Mouse (Mus musculus) layer of hippocampus, postnatal 25 days (tissue): ENCODE measurements around the gene Cox15. TPM values are rescaled to one million over a fixed set of nuclear protein-coding genes. Genes with fewer than 3 reads are reported as not detected.

Experiments used
- DNase-seq, 2 experiments: peaks; one replicate each; pipeline ENCODE4 v3.0.0; 2022; ENCODE audit warnings: mixed read lengths in 2 of 2, low spot score in 1 of 2; ENCODE audit errors: extremely low spot score in 1 of 2
- total RNA-seq, 2 experiments: library from RNA; stranded (reverse); gene quantifications; 2 replicates each; pipeline ENCODE4 v1.2.3; 2021

The Cox15 gene
- total RNA-seq: 10 to 100 TPM; 15.5 to 19.5 TPM

DNA sequence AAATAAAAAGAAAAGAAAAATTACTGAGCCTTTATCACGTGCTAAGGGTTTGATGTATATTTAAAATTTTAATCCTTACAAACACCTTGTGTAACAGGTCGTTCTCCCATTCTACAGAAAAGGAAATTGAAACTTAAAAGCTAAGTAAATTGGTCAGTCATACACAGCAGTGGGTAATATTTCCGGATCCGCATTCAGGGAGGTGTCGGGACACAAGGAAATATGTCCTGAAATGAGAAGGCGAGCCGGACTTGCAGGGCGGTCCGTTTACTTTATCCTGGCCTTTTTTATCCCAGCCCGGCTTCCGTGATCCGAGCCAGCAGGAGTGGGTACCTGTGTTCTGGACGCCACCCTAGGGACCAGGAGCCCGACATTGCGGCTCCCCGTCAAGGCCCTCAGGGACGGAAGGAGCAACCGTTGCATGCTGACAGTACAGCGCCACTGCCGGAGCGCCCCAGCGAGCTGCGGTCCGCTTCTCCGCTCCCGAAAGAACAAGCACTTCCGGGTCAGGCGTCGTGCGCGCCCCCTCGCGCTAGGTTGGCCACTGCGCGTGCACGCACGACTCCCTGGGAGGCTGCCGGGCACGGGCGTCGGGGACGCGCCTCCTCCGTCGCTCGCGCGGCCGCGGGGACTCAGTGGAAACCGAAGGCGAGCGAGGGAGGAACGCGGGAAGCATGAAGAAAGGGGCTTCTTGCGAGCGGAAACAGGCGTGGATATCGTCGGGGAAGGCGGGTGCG, at the start of gene Cox15, which contains the start of gene Cutc:
TSS of gene Cox15 (minus strand) at position 512 of the 737 bp plus-strand sequence.
TSS of gene Cutc (plus strand) at position 508 of the 737 bp plus-strand sequence.
- peak; percentile 92 to 96 for DNase-seq

DNA sequence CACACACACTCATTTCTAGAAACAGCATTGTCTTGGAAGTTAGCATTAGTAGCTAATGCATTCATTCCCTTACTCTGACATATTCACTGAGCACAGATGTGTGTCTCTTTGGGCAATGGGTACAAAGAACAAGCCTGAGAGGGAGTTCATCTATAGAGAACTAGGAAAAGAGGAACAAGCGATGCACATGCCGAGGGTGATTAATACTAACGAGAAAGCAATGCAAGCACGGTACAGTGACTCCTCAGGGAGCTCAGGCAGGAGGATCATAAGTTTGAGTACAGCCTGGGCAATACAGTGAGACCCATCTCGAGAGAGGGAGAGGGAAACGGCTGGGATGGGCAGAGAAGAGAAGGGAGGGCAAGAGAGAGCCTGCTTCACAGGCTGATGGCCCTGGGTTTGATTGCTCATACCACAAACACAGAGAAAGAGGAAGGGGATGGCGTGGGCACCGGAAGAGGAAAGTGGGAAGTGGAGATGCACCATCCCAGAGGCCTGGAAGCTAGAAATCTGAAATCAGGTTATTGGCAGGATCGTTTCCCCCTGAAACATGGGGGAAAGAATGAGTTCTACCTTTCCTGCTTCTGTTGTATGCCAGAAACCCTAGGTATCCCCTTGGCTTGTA, 48.7 kb upstream of the Cox15 start:
- no peak for DNase-seq

DNA sequence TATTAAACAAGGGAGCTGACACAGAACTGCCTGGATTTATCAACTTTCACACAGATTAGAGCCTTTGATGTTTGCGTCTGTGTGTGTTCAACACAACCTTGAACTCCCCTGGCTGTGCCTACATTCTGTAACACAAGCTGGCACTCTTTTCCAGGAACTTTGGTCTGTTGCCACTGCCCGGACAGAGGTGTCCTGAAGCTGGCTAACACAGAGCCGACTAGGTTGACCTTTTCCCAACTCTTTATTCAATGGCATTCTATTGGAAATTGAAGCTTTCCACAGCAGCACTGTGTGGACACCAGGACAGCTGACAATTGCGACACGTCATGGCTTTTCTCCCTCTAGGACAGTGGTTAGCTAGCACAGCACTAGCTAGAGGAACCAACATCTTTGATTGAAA, 44.4 kb upstream of the Cox15 start:
- no peak for DNase-seq

DNA sequence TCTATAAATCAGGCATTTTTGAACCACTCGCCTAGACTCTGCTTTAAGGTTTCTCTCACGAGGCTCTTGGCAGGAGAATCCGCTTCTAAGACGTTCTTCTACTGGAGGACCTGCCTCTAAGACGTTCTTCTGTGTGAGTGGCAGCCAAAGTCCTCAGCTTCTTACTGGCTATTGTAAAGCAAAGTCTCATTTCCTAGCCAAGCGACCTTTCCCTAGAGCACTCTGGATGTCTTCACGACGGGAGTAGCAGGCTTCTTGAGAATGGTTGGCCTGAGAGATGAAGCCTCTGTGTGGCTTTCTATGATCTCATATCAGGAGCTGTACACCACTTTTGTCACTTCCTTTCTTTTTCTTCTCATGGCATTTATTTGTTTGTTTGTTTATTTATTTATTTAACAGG, 42.7 kb upstream of the Cox15 start:
- DNase-seq: no peak

DNA sequence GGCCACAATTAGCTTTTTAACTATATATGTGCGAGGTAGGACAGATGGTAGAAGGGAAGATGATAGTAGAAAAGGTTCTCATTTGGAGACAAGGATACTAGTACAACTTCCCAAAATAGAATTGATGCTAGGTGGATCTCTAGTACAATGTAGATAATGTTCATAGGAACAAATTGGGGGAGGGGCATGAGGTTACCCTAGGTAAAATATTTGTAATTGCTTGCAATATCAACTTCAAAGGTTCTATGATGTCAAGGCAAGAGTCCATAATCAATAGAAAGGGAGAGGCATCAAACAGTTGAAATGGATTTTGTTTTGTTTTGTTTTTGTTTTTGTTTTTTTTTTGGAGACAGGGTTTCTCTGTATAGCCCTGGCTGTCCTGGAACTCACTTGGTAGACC, 41.2 kb upstream of the Cox15 start:
- no peak for DNase-seq

DNA sequence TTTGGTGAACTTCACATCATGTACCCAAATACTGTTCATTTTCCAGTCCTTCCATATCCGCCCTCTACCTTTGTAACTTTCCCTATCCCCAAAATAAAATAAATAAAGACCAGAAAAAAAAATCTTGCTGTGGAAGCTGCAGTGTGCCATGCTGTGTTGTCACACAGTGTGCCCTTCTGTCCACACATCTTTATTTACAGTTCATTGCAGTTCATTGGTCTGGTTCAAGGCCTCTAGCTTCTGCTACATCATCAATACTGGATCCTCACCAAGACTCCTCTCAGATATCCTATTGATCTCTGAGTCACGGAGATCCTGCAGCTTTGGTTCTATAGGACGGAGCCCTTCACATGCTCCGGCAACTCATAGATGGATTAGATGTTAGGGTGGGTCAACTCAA, 39.7 kb upstream of the Cox15 start:
- DNase-seq: no peak

DNA sequence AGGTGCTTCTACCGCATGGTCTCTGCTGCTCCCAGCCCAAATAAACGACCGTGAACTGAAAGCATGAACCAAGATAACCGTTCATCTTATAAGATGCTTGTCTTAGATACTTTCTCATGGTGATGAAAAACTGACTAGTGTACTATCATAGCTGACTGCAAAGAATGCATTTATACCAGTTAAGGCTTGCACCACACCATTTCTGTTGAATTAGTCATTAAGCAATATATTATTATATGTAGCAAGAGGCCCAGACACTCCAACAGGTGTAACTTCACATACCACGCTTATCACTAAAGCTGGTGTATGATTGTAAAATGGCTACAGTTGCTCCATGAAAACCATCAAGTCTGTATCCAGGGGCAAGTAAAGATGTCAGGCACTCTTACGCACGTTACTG, 37.0 kb upstream of the Cox15 start:
- no peak for DNase-seq

DNA sequence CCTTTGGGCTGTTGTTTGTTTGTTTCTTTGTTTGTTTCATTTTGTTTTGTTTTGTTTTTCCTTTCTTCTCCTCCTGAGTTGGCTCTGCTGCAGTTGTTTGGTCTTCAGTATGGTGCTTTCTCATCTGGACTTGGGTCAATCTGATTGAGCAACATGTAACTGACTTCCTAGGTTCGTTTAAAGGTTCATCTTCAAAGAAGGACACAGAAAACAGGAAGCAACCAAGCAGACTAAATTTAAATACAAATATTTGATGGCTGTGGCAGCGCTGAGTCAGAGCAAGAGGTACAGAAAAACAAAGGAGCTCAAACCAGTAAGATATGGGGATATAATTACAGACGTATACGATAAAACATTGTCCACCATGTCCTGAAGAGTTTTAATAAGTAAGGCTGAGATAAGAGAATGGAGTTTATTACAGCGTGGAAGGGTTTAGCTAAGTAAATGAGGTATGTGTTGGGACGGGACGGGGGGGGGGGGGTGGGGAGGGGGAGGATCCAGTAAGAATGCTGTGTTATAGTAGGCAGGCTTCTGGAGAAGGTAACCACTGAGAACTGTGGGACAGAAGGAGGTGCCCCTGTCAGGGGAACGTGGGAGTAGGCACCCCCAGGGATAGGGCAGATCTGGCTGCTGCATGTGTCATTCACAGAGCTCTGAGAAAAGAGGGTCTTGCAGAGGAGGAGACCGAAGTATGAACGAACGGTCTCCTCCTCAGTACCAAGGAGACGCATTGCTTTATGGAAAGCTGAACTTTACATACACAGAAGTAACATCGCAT, 33.6 kb upstream of the Cox15 start:
- no peak for DNase-seq

DNA sequence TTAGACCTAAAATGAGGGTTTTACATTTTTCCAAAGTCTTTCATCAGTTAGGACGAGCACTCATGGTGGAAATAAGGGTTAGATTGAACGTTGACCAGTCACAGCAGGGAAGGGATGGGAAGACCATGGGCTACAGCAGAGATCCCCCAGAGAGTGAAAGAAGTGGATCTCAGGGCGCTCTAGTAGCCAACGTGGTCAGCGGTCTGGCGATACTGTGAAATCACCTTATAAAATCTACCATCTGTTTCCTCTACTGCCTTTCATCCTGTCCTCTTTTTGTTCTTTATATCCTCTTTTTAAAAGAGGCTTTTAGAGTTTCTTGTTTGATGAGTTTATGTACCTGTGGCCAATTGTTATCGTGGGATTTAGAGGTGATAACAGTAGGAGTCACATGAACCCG, 32.0 kb upstream of the Cox15 start:
- DNase-seq: no peak

DNA sequence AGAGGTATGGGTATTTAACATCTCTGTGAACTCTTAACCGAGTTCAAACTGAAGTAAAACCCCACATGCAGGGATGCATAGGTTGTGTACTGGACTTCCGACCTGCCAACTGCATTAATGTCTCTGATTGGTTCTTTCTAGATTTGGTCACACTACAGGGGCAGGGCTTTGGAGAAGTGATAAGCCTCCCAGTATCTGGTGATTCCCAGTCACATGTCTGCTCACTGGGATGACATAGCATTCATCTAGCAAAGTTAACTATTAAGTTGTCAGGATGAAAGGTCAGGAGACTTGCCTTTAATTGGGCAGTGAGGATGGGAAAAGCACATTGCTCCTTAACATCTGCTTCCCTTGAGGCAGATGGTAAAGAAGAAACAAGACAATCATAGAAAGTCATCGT, 29.2 kb upstream of the Cox15 start, which contains the start of gene Abcc2:
TSS of gene Abcc2 (plus strand) at position 213 of the 400 bp plus-strand sequence.
- no peak for DNase-seq

DNA sequence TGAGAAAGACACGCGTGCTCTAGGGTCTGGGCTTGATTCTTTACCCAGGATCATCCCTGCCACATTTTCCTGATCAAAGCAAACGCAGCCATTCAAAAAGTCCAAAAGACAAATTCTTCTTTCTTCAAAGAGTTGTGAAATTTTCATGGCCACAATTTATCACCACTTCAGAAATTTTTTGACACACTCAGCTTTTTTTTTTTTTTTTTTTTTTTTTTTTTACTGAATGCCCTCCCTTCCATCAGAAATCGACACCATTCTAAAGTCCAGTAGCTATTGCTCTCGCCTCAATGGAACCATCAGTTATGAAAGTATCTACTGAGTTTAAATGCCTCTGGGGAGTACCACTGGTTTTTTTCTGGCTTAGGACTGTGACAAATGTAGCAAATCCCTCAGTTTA, 27.6 kb upstream of the Cox15 start:
- no peak for DNase-seq

DNA sequence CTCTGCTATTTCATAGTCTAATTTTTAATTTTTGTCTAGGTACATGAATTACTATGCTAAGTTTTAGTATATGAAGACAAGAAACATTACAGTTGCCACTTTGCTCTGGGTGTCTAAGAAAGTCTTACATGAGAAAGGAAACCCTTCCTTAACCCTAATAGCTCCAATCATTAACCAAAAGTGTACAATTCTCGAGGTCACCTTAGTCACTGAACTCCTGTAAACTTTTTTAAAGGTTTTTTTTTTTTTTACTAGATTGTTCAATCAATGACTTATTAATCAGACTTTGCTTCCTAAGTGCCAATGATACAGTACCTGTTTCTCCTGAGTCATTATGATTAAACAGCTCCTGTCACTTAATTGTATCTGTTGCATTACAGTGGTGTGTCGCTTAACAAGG, 24.5 kb upstream of the Cox15 start:
- no peak for DNase-seq

DNA sequence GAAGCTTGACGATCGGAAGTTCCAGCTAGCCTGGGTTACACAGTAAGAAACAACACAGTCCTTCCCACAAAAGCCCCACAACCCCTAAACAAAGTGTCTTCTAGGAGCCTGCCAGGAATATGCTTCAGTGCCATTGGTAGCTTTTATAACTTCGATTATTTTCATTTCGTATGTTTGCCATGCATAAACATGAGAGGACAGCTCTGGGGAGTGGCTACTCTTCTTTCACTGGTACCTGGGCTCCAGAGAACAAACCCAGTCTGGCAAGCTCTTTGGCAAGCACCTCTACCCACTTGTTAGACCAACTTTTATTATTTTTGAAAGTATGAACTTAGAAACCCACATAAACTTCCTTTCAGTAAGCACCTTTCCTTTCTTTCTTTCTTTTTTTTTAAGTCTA, 23.8 kb upstream of the Cox15 start:
- DNase-seq: no peak

DNA sequence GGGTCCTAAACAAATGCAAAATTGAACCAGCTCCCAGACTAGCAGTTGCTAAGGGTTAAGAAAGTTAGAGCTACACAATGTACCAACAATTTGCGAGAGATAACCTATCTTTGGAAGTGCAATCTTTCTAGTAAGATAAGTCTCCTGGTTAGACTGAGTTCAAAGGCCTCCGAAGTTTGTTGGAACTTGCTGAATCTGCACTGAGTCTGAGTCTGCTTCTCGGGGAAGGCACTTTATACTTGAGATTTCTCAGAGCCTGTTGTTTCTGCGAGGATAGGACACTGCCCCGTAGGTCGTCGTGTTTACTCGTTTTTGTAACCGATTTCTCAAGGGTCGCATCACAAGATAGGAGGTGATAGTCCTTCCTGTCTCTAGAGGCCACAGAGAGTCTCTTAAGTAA, 22.6 kb upstream of the Cox15 start:
- DNase-seq: no peak

DNA sequence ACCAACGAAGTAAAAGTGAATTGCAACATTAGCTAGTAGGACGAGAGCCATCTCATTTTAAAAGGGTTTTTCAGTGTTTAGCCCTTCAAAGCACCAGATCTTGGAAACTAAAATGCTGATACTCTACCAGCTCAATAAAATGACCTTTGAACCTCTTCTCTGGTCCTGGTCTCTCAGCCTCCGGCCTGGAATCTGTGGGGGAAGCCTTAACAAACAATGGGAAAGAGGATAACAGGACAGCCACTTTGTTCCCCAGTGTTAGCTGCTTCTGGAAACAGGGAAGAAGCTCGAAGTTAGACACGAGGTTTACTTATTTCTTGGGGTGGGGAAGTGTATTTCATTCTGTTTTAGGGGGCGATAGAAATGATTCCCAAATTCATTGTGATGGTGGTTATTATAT, 19.5 kb upstream of the Cox15 start:
- DNase-seq: no peak

DNA sequence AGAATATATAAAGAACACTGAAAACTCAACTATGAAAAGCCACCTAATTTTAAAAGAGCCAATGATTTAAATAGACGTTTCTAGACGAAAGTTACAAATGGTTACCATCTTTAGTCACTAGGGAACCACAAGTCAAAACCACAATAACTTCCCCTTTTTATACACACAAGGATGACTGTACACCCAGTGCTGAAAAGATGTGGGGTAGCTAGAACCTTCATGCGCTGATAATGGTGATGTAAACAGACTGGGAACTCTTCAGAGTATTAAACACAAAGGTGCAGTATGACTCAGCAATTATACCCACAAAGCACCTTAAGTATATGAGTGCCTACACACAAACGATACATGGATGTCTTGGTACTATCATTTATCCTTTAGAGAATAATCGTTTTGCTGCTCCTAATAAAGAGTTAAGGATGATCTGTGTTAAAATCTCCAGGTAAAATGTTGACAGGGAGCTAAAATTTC, 18.7 kb upstream of the Cox15 start:
- DNase-seq: no peak

DNA sequence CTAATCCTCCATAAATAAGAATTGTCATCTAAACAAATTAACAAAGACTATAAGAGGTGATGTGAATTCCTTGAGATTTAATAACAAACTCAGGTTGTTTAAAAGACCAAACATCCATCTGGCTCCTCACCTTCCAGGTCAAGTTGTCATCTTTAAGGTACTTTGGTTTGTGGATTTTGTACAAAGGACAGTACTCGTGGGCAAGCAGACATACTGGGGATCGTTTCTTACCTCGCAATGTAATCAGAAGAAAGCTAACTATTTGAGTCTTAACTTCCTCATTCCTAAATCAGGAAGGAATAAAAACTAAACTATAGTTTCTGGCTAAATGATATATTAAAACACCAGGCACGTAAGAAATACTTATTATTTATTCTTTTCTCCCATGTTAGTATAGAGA, 17.8 kb upstream of the Cox15 start:
- DNase-seq: no peak

DNA sequence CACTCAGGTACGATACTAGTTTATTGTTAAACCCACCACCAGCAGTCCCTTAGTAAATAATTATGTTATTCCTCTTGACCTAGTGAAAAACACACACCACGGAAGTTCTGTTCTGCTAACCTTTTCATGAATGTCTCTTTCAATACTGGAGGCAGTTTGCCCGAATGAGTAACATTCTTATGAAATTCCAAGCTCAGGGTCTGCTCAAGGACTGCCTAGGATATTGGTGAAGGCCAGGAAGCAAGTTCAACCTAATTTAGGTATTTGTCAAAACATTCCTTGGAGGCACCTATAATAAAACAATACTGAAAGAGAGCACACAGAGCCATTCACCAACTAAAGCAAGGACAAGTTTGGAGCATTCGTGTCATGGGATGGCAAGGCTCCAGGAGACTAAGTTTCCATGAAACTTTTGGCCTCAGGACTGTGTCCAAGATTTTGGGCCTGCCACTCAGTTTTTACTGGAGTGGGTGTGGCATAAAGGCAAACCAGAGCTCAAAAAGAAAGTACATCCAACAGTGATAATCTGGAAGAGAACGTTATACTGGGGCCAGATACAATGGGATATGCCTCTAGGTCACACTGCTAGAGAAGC, 16.7 kb upstream of the Cox15 start:
- DNase-seq: no peak

DNA sequence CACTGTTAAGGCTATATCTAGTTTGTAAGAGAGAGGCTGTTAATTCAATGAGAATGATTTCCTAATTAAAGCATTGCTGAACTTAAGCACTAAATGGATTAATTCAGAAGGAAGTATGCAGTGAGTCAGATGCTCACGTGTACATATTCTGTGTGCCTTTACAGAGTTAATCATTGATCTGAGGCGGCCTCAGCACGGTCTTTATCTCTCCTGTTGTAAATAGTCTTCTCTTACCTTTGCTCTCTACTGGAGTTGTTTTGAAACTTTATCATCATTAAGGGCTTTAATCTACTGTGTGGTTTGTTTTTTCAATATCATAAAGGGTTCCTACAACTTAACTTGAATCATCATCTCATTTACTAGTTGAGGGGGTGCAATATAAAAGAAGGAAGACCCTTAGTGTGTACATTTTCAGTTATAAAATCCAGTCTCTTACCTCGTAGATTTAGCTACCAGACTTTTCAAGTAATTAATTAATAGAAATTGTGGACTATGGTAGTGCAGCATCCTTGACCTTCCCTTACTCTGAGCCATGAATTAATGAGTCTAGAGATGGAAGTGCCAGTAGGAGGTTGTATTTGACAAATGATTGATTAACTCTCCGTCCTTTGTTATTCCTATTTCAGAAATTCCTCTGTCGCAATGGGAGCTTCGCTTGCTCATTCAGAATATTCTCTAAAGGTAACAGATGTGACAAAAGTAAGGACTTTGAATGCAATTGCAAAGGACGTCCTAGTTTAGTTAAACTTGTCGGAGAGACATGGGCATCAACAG, 14.9 kb upstream of the Cox15 start:
- DNase-seq: no peak

DNA sequence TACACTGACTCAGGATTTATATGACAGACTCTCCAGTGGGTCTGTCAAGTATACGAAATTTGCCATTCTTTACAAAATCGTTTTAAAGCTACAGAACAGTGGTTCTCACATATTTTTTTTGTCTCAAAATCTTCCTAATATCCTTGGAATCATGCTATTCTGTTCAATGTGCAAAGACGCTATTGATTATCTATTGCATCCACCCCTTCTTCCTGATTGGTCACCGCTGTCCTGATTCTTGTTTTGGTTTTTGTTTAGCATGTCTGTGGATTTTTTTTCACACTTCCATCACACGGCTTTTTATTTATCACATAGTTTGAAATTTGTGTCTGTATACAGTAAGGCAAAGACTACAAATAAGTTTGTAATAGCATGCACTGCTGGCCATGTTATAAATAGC, 13.7 kb upstream of the Cox15 start:
- no peak for DNase-seq
